Mouse (Mus musculus) midbrain, embryonic 15.5 days (tissue): ENCODE results near the gene Tmem239. TPM values are rescaled to one million over a fixed set of nuclear protein-coding genes. Genes with fewer than 3 reads are reported as not detected.
"Not testable (repeated sequence)": the region's sequence is repeated elsewhere in the genome, so short reads cannot be mapped to it uniquely, and the experiment has no call there.

Experiments used
- ATAC-seq: fragments of 200-750 bp; cut with Nextera tagmentation; replicated peaks from 2 replicates; pipeline ENCODE4 v1.8.0; 2017; ENCODE audit warnings: moderate TSS enrichment
- H3K27ac ChIP-seq: fragments of 300-500 bp; sonication (generic); 2 replicates; pipeline ENCODE4 v1.5.1; 2015; ENCODE audit warnings: mild to moderate bottlenecking, inconsistent platforms
- H3K27me3 ChIP-seq: fragments of 300-500 bp; sonication (generic); replicated peaks from 2 replicates; pipeline ENCODE4 v1.6.1; 2015; ENCODE audit warnings: inconsistent platforms
- H3K36me3 ChIP-seq: fragments of 300-500 bp; sonication (generic); replicated peaks from 2 replicates; pipeline ENCODE4 v1.6.1; 2015; ENCODE audit warnings: inconsistent platforms
- H3K4me1 ChIP-seq: fragments of 300-500 bp; sonication (generic); 2 replicates; pipeline ENCODE4 v1.6.1; 2015; ENCODE audit warnings: inconsistent platforms
- H3K4me2 ChIP-seq: fragments of 300-500 bp; sonication (generic); 2 replicates; pipeline ENCODE4 v1.6.1; 2015; ENCODE audit warnings: inconsistent platforms, mild to moderate bottlenecking, moderate library complexity
- H3K4me3 ChIP-seq: fragments of 300-500 bp; sonication (generic); 2 replicates; pipeline ENCODE4 v1.5.1; 2015; ENCODE audit warnings: mild to moderate bottlenecking, inconsistent platforms
- H3K9ac ChIP-seq: fragments of 300-500 bp; sonication (generic); 2 replicates; pipeline ENCODE4 v1.6.1; 2015; ENCODE audit warnings: mild to moderate bottlenecking, inconsistent platforms
- H3K9me3 ChIP-seq: fragments of 300-500 bp; sonication (generic); 2 replicates; pipeline ENCODE4 v1.6.1; 2016; ENCODE audit warnings: inconsistent platforms
- WGBS: fragments of 180-500 bp; shearing (Covaris S2); methylation state at CpG from one replicate; pipeline ENCODE4 v1.1.7; 2015; ENCODE audit warnings: mixed read lengths; 5-methylcytosine and 5-hydroxymethylcytosine counted together
- polyA plus RNA-seq: library from polyadenylated mRNA; unstranded; fragments of >200 nt; fragmentation: Nextera tagmentation; extraction: Ambion mirVana; gene quantifications from 2 replicates; pipeline ENCODE4 v1.2.1, GENCODE M21; 2015

Tmem239 gene
- 0.22 TPM in 1 of 2 replicates, not detected in the other for polyA plus RNA-seq

GRCm38 (mm10) chr2:130406178-130406577 is at the start of gene Tmem239:
TSS of gene Tmem239 (plus strand) at chr2:130406478.
- no peak for ATAC-seq
- Histone ChIP-seq H3K9ac (no peak within 1 kb of the TSS), H3K4me3 (no peak within 1 kb of the TSS), H3K27ac (no peak within 1 kb of the TSS), H3K4me2 (no peak within 1 kb of the TSS), H3K9me3 (no peaks in the 10 kb centered on the region), H3K36me3 (no peaks in the 10 kb centered on the region), H3K4me1 (no peaks in the 10 kb centered on the region), H3K27me3 (no peaks in the 10 kb centered on the region)
- WGBS = 96% methylated on average over 2 of the region's 2 CpGs

- Histone ChIP-seq H3K4me2 (no peak overlapping the region), H3K4me1 (no peaks in the 10 kb centered on the region), H3K27ac (no peak overlapping the region), H3K4me3 (no peak overlapping the region), H3K9me3 (no peaks in the 10 kb centered on the region), H3K36me3 (no peaks in the 10 kb centered on the region), H3K27me3 (peaks cover 30% of the 10 kb centered on the region), H3K9ac (no peak overlapping the region)
- ATAC-seq = no peak
- WGBS = 91% methylated on average over 5 of the region's 5 CpGs
Measured at GRCm38 (mm10) chr2:130357551-130357950, 48.7 kb upstream of the Tmem239 start.

GRCm38 (mm10) chr2:130358852-130359251 is 47.4 kb upstream of the Tmem239 start:
- H3K9me3 ChIP-seq = no peaks in the 10 kb centered on the region
- 31% methylated on average over 5 of the region's 5 CpGs for WGBS
- peak; percentile 37; the same call in 1 of the 2 replicates for ATAC-seq
- H3K9ac ChIP-seq = no peak overlapping the region
- H3K27me3 ChIP-seq = peaks cover 42% of the 10 kb centered on the region
- no peaks in the 10 kb centered on the region for H3K36me3 ChIP-seq
- H3K27ac ChIP-seq = no peak overlapping the region
- no peak overlapping the region for H3K4me2 ChIP-seq
- H3K4me1 ChIP-seq = no peaks in the 10 kb centered on the region
- H3K4me3 ChIP-seq = no peak overlapping the region

GRCm38 (mm10) chr2:130362511-130363026 is 43.7 kb upstream of the Tmem239 start:
- Histone ChIP-seq H3K4me2 (no peak overlapping the region), H3K27ac (no peak overlapping the region), H3K36me3 (no peaks in the 10 kb centered on the region), H3K4me3 (no peak overlapping the region), H3K27me3 (peaks cover 44% of the 10 kb centered on the region), H3K4me1 (peaks cover 4% of the 10 kb centered on the region; the same call in 1 of the 2 replicates), H3K9ac (no peak overlapping the region), H3K9me3 (no peaks in the 10 kb centered on the region)
- ATAC-seq = no peak
- WGBS = 3% methylated on average over 14 of the region's 14 CpGs

GRCm38 (mm10) chr2:130365211-130366094 is 40.8 kb upstream of the Tmem239 start:
- Histone ChIP-seq H3K9ac (no peak overlapping the region), H3K36me3 (no peaks in the 10 kb centered on the region), H3K27ac (no peak overlapping the region), H3K4me3 (peak overlapping the region; percentile 29), H3K4me2 (peak overlapping the region; percentile 47), H3K27me3 (peaks cover 34% of the 10 kb centered on the region), H3K9me3 (no peaks in the 10 kb centered on the region), H3K4me1 (peaks cover 4% of the 10 kb centered on the region; the same call in 1 of the 2 replicates)
- peak; percentile 66; the same call in 1 of the 2 replicates for ATAC-seq
- WGBS = 8% methylated on average over 30 of the region's 30 CpGs

GRCm38 (mm10) chr2:130367386-130367785 is 38.9 kb upstream of the Tmem239 start:
- H3K27ac ChIP-seq = no peak overlapping the region
- H3K27me3 ChIP-seq = peaks cover 16% of the 10 kb centered on the region
- no peak for ATAC-seq
- WGBS = 64% methylated on average over 4 of the region's 4 CpGs
- no peak overlapping the region for H3K9ac ChIP-seq
- peaks cover 4% of the 10 kb centered on the region; the same call in 1 of the 2 replicates for H3K4me1 ChIP-seq
- no peak overlapping the region for H3K4me2 ChIP-seq
- H3K9me3 ChIP-seq = no peaks in the 10 kb centered on the region
- H3K36me3 ChIP-seq = no peaks in the 10 kb centered on the region
- H3K4me3 ChIP-seq = no peak overlapping the region

GRCm38 (mm10) chr2:130373026-130373425 is 33.3 kb upstream of the Tmem239 start:
- H3K4me2 ChIP-seq, H3K4me1 ChIP-seq, H3K9ac ChIP-seq, H3K9me3 ChIP-seq, H3K4me3 ChIP-seq, ATAC-seq, H3K27ac ChIP-seq, H3K36me3 ChIP-seq, H3K27me3 ChIP-seq: not testable (repeated sequence)
- WGBS = 41% methylated on average over 1 of the region's 1 CpGs

- H3K36me3 ChIP-seq = no peaks in the 10 kb centered on the region
- ATAC-seq = no peak
- no peak overlapping the region for H3K4me2 ChIP-seq
- H3K27me3 ChIP-seq = no peaks in the 10 kb centered on the region
- no peaks in the 10 kb centered on the region for H3K9me3 ChIP-seq
- H3K4me3 ChIP-seq = no peak overlapping the region
- WGBS = 78% methylated on average over 4 of the region's 4 CpGs
- H3K27ac ChIP-seq = no peak overlapping the region
- no peak overlapping the region for H3K9ac ChIP-seq
- H3K4me1 ChIP-seq = no peaks in the 10 kb centered on the region
Measured at GRCm38 (mm10) chr2:130374951-130375350, 31.3 kb upstream of the Tmem239 start.

- Histone ChIP-seq H3K36me3 (no peaks in the 10 kb centered on the region), H3K27ac (no peak overlapping the region), H3K4me2 (no peak overlapping the region), H3K4me1 (no peaks in the 10 kb centered on the region), H3K27me3 (no peaks in the 10 kb centered on the region), H3K9ac (no peak overlapping the region), H3K9me3 (no peaks in the 10 kb centered on the region), H3K4me3 (no peak overlapping the region)
- no peak for ATAC-seq
- WGBS = 47% methylated on average over 3 of the region's 3 CpGs
Measured at GRCm38 (mm10) chr2:130383205-130383604, 23.1 kb upstream of the Tmem239 start.

GRCm38 (mm10) chr2:130383895-130384294 is 22.4 kb upstream of the Tmem239 start:
- Histone ChIP-seq H3K4me3 (no peak overlapping the region), H3K4me2 (no peak overlapping the region), H3K27me3 (no peaks in the 10 kb centered on the region), H3K27ac (no peak overlapping the region), H3K36me3 (no peaks in the 10 kb centered on the region), H3K9me3 (no peaks in the 10 kb centered on the region), H3K4me1 (no peaks in the 10 kb centered on the region), H3K9ac (no peak overlapping the region)
- ATAC-seq = peak; percentile 54; the same call in 1 of the 2 replicates
- WGBS = 69% methylated on average over 6 of the region's 6 CpGs

- Histone ChIP-seq H3K4me1 (no peaks in the 10 kb centered on the region), H3K27ac (no peak overlapping the region), H3K4me3 (no peak overlapping the region), H3K4me2 (no peak overlapping the region), H3K9ac (no peak overlapping the region), H3K27me3 (no peaks in the 10 kb centered on the region), H3K9me3 (no peaks in the 10 kb centered on the region), H3K36me3 (no peaks in the 10 kb centered on the region)
- no peak for ATAC-seq
- 48% methylated on average over 1 of the region's 1 CpGs for WGBS
Measured at GRCm38 (mm10) chr2:130386212-130386611, 20.1 kb upstream of the Tmem239 start.

GRCm38 (mm10) chr2:130388796-130389195 is 17.5 kb upstream of the Tmem239 start:
- H3K4me3 ChIP-seq = no peak overlapping the region
- no peak overlapping the region for H3K9ac ChIP-seq
- H3K4me1 ChIP-seq = no peaks in the 10 kb centered on the region
- H3K36me3 ChIP-seq = no peaks in the 10 kb centered on the region
- WGBS = 85% methylated on average over 2 of the region's 2 CpGs
- no peak overlapping the region for H3K4me2 ChIP-seq
- no peaks in the 10 kb centered on the region for H3K9me3 ChIP-seq
- no peak for ATAC-seq
- H3K27ac ChIP-seq = no peak overlapping the region
- H3K27me3 ChIP-seq = no peaks in the 10 kb centered on the region
